Mouse (Mus musculus): ENCODE measurements around the gene Pinlyp. TPM values are rescaled to one million over a fixed set of nuclear protein-coding genes. Genes with fewer than 3 reads are reported as not detected.

Pinlyp gene
- polyA plus RNA-seq, 1 experiment, result not detected

DNA sequence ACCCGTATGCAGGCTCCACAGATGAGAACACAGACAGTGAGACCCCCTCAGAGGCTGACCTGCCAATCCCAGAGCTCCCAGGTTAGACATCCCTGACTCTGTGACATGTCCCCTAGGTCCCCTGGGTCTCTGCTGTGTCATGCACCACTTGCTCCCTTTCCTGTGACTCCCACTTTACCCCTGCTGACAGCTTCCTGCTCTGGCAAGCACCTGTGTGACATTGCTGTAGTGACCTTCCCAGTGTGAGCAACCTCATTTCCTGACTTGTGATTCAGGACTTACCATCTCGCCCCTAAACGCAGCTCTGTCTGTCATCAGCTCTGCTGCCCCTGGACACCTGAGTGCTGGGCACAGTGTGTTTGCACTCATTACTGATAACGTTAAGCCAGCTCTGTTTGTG lies 25.2 kb upstream of the Pinlyp start:
- no peak for TF ChIP-seq CTCF (IDR thresholded peaks at IDR 0.05; ENCODE audit: borderline replicate concordance, insufficient read depth, low read depth, low read length)
- no peak for TF ChIP-seq POLR2A (IDR thresholded peaks at IDR 0.05; ENCODE audit: borderline replicate concordance, insufficient read depth, low read length)
- no peaks in the 10 kb centered on the region for H3K27me3 ChIP-seq (ENCODE audit: control insufficient read depth, insufficient read depth, low read length)
- no peak overlapping the region for H3K4me3 ChIP-seq (replicated peaks; ENCODE audit: insufficient read depth, low read depth, low read length)
- 80% methylated on average over 4 of the region's 4 CpGs for WGBS
- no peaks in the 10 kb centered on the region for H3K4me1 ChIP-seq (ENCODE audit: control insufficient read depth, insufficient read depth, low read length)
- no peak overlapping the region for H3K27ac ChIP-seq (ENCODE audit: insufficient read depth, low read length)
- no peak for DNase-seq

DNA sequence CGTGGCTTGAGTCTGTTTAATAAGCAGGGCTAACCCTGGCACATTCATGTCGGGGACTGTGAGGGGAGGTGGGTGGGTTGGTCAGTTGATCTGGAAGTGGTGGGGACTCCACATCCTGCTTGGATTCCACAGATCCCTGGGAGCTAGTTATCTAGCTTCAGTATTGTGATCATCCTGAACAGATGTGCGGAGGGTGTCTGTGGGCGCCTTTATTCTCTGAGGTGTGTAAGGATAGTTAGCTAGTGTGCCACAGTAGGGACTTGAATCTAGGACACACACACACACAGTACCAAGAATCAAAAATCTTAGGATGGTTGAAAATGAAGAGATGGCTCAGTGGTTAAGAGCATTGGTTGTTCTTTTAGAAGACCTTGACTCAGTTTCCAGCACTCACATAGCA lies 22.6 kb upstream of the Pinlyp start:
- Histone ChIP-seq H3K4me1 (ENCODE audit: control insufficient read depth, insufficient read depth, low read length) (no peaks in the 10 kb centered on the region), H3K4me3 (replicated peaks; ENCODE audit: insufficient read depth, low read depth, low read length) (no peak overlapping the region), H3K27ac (ENCODE audit: insufficient read depth, low read length) (no peak overlapping the region), H3K27me3 (ENCODE audit: control insufficient read depth, insufficient read depth, low read length) (no peaks in the 10 kb centered on the region)
- TF ChIP-seq CTCF (IDR thresholded peaks at IDR 0.05; ENCODE audit: borderline replicate concordance, insufficient read depth, low read depth, low read length), result no peak
- TF ChIP-seq POLR2A (IDR thresholded peaks at IDR 0.05; ENCODE audit: borderline replicate concordance, insufficient read depth, low read length), result no peak
- no peak for DNase-seq
- 85% methylated on average over 4 of the region's 4 CpGs for WGBS

DNA sequence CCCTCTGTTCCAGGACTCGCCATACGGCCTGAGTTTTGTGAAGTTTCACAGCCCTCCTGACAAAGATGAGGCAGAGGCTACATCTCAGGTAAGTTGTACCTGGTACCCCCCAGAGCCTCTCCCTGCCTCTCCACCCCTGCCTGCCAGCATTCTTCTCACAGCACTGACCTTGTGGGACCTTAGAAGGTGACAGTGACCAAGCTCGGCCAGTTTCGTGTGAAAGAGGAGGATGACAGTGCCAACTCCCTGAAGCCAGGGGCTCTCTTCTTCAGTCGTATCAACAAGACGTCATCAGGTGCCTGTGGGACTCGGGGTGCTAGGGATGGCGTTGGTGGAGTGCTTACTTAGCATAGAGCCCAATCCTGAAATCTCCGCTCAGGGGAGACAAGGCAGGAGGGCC lies 20.3 kb upstream of the Pinlyp start:
- H3K4me3 ChIP-seq (replicated peaks; ENCODE audit: insufficient read depth, low read depth, low read length), result no peak overlapping the region
- TF ChIP-seq POLR2A (IDR thresholded peaks at IDR 0.05; ENCODE audit: borderline replicate concordance, insufficient read depth, low read length), result no peak
- TF ChIP-seq CTCF (IDR thresholded peaks at IDR 0.05; ENCODE audit: borderline replicate concordance, insufficient read depth, low read depth, low read length), result no peak
- DNase-seq, result no peak
- H3K27ac ChIP-seq (ENCODE audit: insufficient read depth, low read length), result no peak overlapping the region
- H3K27me3 ChIP-seq (ENCODE audit: control insufficient read depth, insufficient read depth, low read length), result no peaks in the 10 kb centered on the region
- H3K4me1 ChIP-seq (ENCODE audit: control insufficient read depth, insufficient read depth, low read length), result no peaks in the 10 kb centered on the region
- WGBS, result 93% methylated on average over 9 of the region's 9 CpGs

DNA sequence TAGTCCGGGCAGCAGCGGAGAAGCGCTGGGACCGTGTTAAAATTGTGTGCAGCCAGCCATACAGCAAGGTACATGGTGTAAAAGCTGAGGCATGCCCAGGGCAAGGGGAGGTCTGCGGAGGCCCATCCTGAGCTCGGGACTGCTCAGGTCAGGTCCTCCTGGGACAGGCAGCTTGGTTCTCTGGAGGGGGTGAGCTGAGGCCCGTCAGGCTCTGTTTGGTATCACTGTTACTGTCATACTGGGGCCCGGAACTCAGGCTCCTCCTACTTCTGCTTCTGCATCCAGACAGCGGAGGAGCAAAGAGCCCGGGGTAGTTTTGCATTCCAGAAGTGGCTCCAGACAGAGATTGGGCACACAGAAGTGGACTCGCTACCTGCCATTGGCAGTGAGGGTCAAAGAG lies 19.7 kb upstream of the Pinlyp start:
- H3K27ac ChIP-seq (ENCODE audit: insufficient read depth, low read length), result no peak overlapping the region
- no peak for TF ChIP-seq POLR2A (IDR thresholded peaks at IDR 0.05; ENCODE audit: borderline replicate concordance, insufficient read depth, low read length)
- no peak for TF ChIP-seq CTCF (IDR thresholded peaks at IDR 0.05; ENCODE audit: borderline replicate concordance, insufficient read depth, low read depth, low read length)
- no peaks in the 10 kb centered on the region for H3K27me3 ChIP-seq (ENCODE audit: control insufficient read depth, insufficient read depth, low read length)
- H3K4me1 ChIP-seq (ENCODE audit: control insufficient read depth, insufficient read depth, low read length), result no peaks in the 10 kb centered on the region
- no peak for DNase-seq
- WGBS, result 90% methylated on average over 11 of the region's 11 CpGs
- H3K4me3 ChIP-seq (replicated peaks; ENCODE audit: insufficient read depth, low read depth, low read length), result no peak overlapping the region

DNA sequence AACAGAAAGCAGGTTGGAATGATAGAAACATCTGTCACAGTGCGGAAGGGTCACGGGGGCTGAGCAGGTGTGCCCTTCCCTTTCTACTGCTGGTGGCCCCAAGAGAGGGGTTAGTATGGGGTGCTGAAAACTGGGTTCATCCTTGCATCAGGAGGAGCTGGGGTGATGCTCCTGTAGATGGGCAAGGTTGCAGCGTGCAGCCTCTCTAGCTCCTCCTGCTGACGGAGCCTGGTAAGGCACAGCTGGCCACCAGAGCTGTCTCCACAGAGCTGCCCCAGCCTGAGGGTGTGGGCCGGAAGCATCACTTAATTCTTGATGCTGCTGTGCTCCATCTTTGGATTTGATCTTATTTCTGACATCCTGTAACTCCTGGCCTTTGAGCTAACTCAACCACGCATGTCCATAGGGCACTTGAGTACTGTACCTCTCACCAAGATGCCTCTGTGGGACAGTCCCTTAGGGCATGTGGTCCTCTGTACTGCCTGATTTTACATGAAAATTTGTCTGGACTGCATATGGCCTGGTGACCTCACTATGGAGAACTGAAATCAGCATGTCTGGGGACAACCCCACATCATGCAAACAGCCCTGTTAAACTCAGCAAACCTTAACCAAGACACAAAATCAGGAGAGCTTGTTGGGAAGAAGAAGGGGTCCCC lies 18.8 kb upstream of the Pinlyp start:
- Histone ChIP-seq H3K4me1 (ENCODE audit: control insufficient read depth, insufficient read depth, low read length) (no peaks in the 10 kb centered on the region), H3K27ac (ENCODE audit: insufficient read depth, low read length) (no peak overlapping the region), H3K27me3 (ENCODE audit: control insufficient read depth, insufficient read depth, low read length) (no peaks in the 10 kb centered on the region), H3K4me3 (replicated peaks; ENCODE audit: insufficient read depth, low read depth, low read length) (no peak overlapping the region)
- 53% methylated on average over 6 of the region's 6 CpGs for WGBS
- DNase-seq, result peak; percentile 65 to 80
- TF ChIP-seq CTCF (IDR thresholded peaks at IDR 0.05; ENCODE audit: borderline replicate concordance, insufficient read depth, low read depth, low read length) (peak; percentile 98), POLR2A (IDR thresholded peaks at IDR 0.05; ENCODE audit: borderline replicate concordance, insufficient read depth, low read length) (no peak)

DNA sequence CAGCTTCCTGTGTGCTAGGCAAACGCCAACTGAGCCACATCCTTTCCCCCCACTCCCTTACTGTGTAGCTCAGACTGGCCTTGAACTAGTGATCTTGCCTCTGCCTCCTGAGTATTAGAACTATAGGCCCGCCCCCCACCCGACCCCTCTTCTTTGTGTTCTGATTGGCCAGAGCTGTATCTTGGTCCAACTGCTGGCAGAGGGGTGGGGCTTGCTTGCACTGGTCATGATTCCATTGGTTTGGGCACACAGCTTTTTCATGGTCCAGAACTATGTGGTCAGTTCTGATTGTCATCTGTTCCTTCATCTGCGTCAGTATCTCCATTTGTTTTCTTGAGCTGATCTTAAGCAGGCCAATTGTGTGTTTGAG lies 17.9 kb upstream of the Pinlyp start:
- TF ChIP-seq POLR2A (IDR thresholded peaks at IDR 0.05; ENCODE audit: borderline replicate concordance, insufficient read depth, low read length) (no peak), CTCF (IDR thresholded peaks at IDR 0.05; ENCODE audit: borderline replicate concordance, insufficient read depth, low read depth, low read length) (no peak)
- Histone ChIP-seq H3K27ac (ENCODE audit: insufficient read depth, low read length) (no peak overlapping the region), H3K4me3 (replicated peaks; ENCODE audit: insufficient read depth, low read depth, low read length) (no peak overlapping the region), H3K27me3 (ENCODE audit: control insufficient read depth, insufficient read depth, low read length) (no peaks in the 10 kb centered on the region), H3K4me1 (ENCODE audit: control insufficient read depth, insufficient read depth, low read length) (no peaks in the 10 kb centered on the region)
- no peak for DNase-seq
- 84% methylated on average over 4 of the region's 4 CpGs for WGBS

DNA sequence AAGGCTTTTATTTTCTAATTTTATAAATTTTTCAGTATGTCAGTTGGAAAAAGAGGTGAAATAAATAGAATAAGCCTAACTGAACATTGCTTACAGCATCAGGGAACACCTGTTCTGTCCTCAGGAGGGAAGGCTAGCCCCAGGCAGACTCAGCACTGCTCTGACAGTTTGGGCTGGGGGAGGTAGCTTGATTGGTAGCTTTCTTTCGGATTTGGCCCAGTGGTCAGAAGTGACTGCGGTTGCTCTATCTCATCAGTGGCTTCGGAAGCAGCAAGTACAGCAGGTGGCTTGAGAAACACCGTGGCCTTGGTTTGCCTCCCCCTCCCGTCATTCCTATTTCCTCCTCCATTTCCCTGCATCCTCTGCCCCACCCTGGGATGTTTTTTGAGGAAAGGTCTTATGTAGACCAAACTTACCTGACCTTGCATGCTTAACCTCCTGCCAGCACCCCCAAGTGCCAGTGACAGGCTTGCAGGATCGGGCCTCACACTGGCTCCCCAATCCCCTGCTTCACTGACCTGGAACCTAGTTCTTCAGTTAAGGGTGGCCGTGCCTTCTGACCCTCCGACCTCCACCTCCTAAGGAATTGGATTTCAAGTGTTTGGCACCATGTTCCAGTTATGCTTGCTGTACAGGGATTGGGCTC lies 17.4 kb upstream of the Pinlyp start:
- 85% methylated on average over 8 of the region's 8 CpGs for WGBS
- Histone ChIP-seq H3K27ac (ENCODE audit: insufficient read depth, low read length) (no peak overlapping the region), H3K4me3 (replicated peaks; ENCODE audit: insufficient read depth, low read depth, low read length) (no peak overlapping the region), H3K4me1 (ENCODE audit: control insufficient read depth, insufficient read depth, low read length) (no peaks in the 10 kb centered on the region), H3K27me3 (ENCODE audit: control insufficient read depth, insufficient read depth, low read length) (no peaks in the 10 kb centered on the region)
- no peak for TF ChIP-seq CTCF (IDR thresholded peaks at IDR 0.05; ENCODE audit: borderline replicate concordance, insufficient read depth, low read depth, low read length)
- no peak for TF ChIP-seq POLR2A (IDR thresholded peaks at IDR 0.05; ENCODE audit: borderline replicate concordance, insufficient read depth, low read length)
- no peak for DNase-seq

DNA sequence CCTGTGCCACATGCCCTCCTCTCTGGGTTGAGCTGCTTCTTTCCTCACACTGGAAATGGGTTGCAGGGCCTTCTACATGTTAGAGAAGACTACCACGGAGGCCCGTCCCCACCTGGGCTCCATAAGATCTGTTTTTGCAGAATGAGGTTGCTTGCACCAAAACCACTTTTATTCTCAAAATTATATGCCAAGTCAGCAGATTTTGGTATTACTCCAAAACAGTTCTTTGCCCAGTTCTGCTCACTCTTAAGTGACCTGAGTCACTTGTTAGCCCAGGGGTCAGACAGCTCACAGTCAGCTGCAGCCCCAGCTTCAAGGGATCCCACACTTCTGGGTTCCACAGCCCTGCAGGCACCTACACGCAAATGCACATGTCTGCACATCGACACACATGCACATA lies 15.5 kb upstream of the Pinlyp start:
- no peak for TF ChIP-seq POLR2A (IDR thresholded peaks at IDR 0.05; ENCODE audit: borderline replicate concordance, insufficient read depth, low read length)
- TF ChIP-seq CTCF (IDR thresholded peaks at IDR 0.05; ENCODE audit: borderline replicate concordance, insufficient read depth, low read depth, low read length), result no peak
- no peak overlapping the region for H3K27ac ChIP-seq (ENCODE audit: insufficient read depth, low read length)
- no peak overlapping the region for H3K4me3 ChIP-seq (replicated peaks; ENCODE audit: insufficient read depth, low read depth, low read length)
- 86% methylated on average over 4 of the region's 4 CpGs for WGBS
- H3K4me1 ChIP-seq (ENCODE audit: control insufficient read depth, insufficient read depth, low read length), result no peaks in the 10 kb centered on the region
- no peaks in the 10 kb centered on the region for H3K27me3 ChIP-seq (ENCODE audit: control insufficient read depth, insufficient read depth, low read length)
- no peak for DNase-seq

All from cerebellum, adult 2 months (tissue).